Mouse (Mus musculus): ENCODE measurements around the gene Zscan26. TPM values are rescaled to one million over a fixed set of nuclear protein-coding genes. Genes with fewer than 3 reads are reported as not detected.
A peak's percentile ranks its signal among the peaks of the same experiment; 100 is the strongest.
"Not testable (repeated sequence)": the region's sequence is repeated elsewhere in the genome, so short reads cannot be mapped to it uniquely, and the experiment has no call there.

Gene Zscan26
- polyA plus RNA-seq, 1 experiment from 2014 or later, result 26.8 TPM

GRCm38 (mm10) chr13:21467336-21467735, 13.8 kb upstream of the Zscan26 start:
- peaks cover 5% of the 10 kb centered on the region; the same call in 1 of the 2 replicates for H3K4me1 ChIP-seq (replicated peaks)
- H3K9me3 ChIP-seq (replicated peaks), result no peaks in the 10 kb centered on the region
- no peaks in the 10 kb centered on the region for H3K36me3 ChIP-seq
- H3K9ac ChIP-seq, result no peak overlapping the region
- no peak overlapping the region for H3K4me3 ChIP-seq
- H3K4me2 ChIP-seq, result no peak overlapping the region
- ATAC-seq (ENCODE audit: insufficient number of reproducible peaks, low FRiP score), result no peak
- no peaks in the 10 kb centered on the region for H3K27me3 ChIP-seq (replicated peaks)
- 82% methylated on average over 10 of the region's 10 CpGs for WGBS
- no peak overlapping the region for H3K27ac ChIP-seq (ENCODE audit: poor library complexity, severe bottlenecking)

DNA sequence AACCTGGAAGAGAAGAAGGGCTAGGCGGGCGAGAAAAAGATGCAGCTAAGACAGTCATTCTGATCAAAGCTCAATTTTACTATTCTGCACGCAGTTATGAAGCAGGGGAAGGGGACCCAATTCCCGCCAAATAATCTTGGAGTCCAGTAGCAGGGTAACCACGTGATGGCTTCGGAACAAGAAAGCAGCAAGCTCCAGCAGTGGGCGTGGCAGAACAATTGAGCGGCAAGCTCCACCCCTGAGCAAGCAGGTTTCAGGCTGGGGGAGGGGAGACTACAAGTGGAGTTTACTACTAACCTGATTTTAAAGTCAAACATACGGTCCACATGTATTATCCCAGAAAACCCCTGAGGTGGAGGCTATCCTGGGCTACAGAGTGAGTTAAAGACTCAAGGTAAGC, 9.0 kb upstream of the Zscan26 start:
- not testable (repeated sequence) for H3K4me2 ChIP-seq; H3K9me3 ChIP-seq (replicated peaks); ATAC-seq (ENCODE audit: insufficient number of reproducible peaks, low FRiP score); H3K27me3 ChIP-seq (replicated peaks); H3K27ac ChIP-seq (ENCODE audit: poor library complexity, severe bottlenecking); H3K4me1 ChIP-seq (replicated peaks); H3K4me3 ChIP-seq; H3K9ac ChIP-seq; H3K36me3 ChIP-seq
- 52% methylated on average over 9 of the region's 9 CpGs for WGBS

DNA sequence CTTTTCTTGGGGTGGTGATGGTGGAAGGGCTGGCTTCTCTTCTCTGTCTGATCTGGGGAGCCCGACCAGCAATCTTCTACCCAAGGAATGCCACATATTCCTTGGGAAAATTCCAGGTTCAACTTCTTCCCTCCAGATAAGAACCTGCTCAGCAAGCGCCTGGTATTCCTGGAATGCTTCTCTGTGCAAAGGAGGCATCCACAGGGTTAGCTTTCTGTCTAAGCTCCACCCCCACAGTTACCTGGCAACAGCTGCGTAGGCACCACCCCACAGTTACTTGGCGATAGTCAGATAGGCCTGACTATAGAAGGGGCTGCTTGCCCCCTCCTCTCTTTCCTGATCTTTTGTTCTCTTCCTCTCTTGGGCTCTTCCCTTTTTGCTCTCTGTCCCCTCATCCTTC, 2.8 kb upstream of the Zscan26 start:
- 5% methylated on average over 4 of the region's 4 CpGs for WGBS
- Histone ChIP-seq H3K4me3 (no peak overlapping the region), H3K27ac (ENCODE audit: poor library complexity, severe bottlenecking) (no peak overlapping the region), H3K36me3 (peaks cover 4% of the 10 kb centered on the region; the same call in 1 of the 2 replicates), H3K27me3 (replicated peaks) (no peaks in the 10 kb centered on the region), H3K9ac (no peak overlapping the region), H3K4me1 (replicated peaks) (peaks cover 15% of the 10 kb centered on the region), H3K4me2 (no peak overlapping the region), H3K9me3 (replicated peaks) (no peaks in the 10 kb centered on the region)
- peak; percentile 67 for ATAC-seq (ENCODE audit: insufficient number of reproducible peaks, low FRiP score)

GRCm38 (mm10) chr13:21454133-21454532, 603 bp upstream of the Zscan26 start:
- peak; percentile 56; the same call in 1 of the 2 replicates for ATAC-seq (ENCODE audit: insufficient number of reproducible peaks, low FRiP score)
- Histone ChIP-seq H3K4me3 (no peak overlapping the region), H3K9me3 (replicated peaks) (no peaks in the 10 kb centered on the region), H3K36me3 (peaks cover 10% of the 10 kb centered on the region), H3K27ac (ENCODE audit: poor library complexity, severe bottlenecking) (peak overlapping the region; percentile 85; the same call in 1 of the 2 replicates), H3K9ac (no peak overlapping the region), H3K4me2 (peak overlapping the region; percentile 80; the same call in 1 of the 2 replicates), H3K4me1 (replicated peaks) (peaks cover 15% of the 10 kb centered on the region), H3K27me3 (replicated peaks) (no peaks in the 10 kb centered on the region)
- WGBS, result 45% methylated on average over 3 of the region's 3 CpGs

- H3K9me3 ChIP-seq (replicated peaks), result no peaks in the 10 kb centered on the region
- peak overlapping the region; percentile 80 for H3K9ac ChIP-seq
- peak overlapping the region; percentile 75 for H3K4me3 ChIP-seq
- peak overlapping the region; percentile 80 for H3K4me2 ChIP-seq
- WGBS, result 2% methylated on average over 13 of the region's 13 CpGs
- ATAC-seq (ENCODE audit: insufficient number of reproducible peaks, low FRiP score), result no peak
- H3K4me1 ChIP-seq (replicated peaks), result peaks cover 15% of the 10 kb centered on the region
- no peaks in the 10 kb centered on the region for H3K27me3 ChIP-seq (replicated peaks)
- H3K36me3 ChIP-seq, result peaks cover 20% of the 10 kb centered on the region
- H3K27ac ChIP-seq (ENCODE audit: poor library complexity, severe bottlenecking), result peak overlapping the region; percentile 85
These were observed 488 bp downstream of the Zscan26 start for GRCm38 (mm10) chr13:21453042-21453441.

DNA sequence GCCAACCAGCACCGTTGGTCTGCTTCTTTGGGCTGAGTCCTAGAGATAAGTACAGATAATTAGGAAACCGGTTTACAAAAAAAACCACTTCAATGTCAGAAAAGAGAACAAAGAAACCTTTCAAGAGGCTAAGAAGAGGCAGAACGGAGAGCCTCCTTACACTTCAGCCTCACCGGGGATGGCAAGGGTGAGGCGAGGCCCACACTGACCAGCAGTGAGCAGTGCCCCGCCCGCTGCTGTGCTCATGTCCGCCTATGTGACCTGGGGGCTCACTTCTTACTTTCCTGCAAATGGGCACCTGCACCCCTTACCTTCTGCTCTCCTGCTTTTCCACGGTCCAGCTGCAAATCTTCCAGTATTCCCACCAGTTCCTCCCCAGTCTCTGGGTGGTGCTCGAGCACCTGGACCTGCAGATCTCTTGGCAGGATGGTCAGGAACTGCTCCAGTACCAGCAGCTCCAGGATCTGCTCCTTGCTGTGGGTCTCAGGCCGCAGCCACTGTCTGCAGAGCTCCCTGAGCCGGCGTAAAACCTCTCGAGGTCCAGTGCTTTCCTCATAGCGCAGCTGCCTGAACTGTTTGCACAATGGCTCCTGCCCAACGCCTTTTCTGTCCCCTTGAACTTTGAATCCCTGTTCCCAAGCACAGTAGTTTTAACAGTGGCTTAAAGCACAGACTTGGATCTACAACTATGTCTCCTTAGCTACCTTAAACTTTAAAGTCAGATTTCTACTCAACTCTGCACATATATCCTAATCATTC, 5.5 kb downstream of the Zscan26 start:
- H3K9me3 ChIP-seq (replicated peaks), result no peaks in the 10 kb centered on the region
- H3K27me3 ChIP-seq (replicated peaks), result no peaks in the 10 kb centered on the region
- 79% methylated on average over 16 of the region's 16 CpGs for WGBS
- H3K9ac ChIP-seq, result no peak overlapping the region
- H3K4me2 ChIP-seq, result no peak overlapping the region
- ATAC-seq (ENCODE audit: insufficient number of reproducible peaks, low FRiP score), result no peak
- H3K36me3 ChIP-seq, result peaks cover 66% of the 10 kb centered on the region
- H3K4me3 ChIP-seq, result no peak overlapping the region
- peaks cover 8% of the 10 kb centered on the region for H3K4me1 ChIP-seq (replicated peaks)
- no peak overlapping the region for H3K27ac ChIP-seq (ENCODE audit: poor library complexity, severe bottlenecking)

GRCm38 (mm10) chr13:21446796-21447195, 6.7 kb downstream of the Zscan26 start:
- Histone ChIP-seq H3K9me3 (replicated peaks) (no peaks in the 10 kb centered on the region), H3K4me3 (no peak overlapping the region), H3K4me1 (replicated peaks) (no peaks in the 10 kb centered on the region; the same call in 1 of the 2 replicates), H3K27me3 (replicated peaks) (no peaks in the 10 kb centered on the region), H3K36me3 (peaks cover 71% of the 10 kb centered on the region), H3K9ac (no peak overlapping the region), H3K27ac (ENCODE audit: poor library complexity, severe bottlenecking) (no peak overlapping the region), H3K4me2 (no peak overlapping the region)
- ATAC-seq (ENCODE audit: insufficient number of reproducible peaks, low FRiP score), result no peak
- WGBS, result 88% methylated on average over 9 of the region's 9 CpGs

- H3K9ac ChIP-seq, result peak overlapping the region; percentile 86; the same call in 1 of the 2 replicates
These were observed 12.3 kb downstream of the Zscan26 start for GRCm38 (mm10) chr13:21441207-21441572.

DNA sequence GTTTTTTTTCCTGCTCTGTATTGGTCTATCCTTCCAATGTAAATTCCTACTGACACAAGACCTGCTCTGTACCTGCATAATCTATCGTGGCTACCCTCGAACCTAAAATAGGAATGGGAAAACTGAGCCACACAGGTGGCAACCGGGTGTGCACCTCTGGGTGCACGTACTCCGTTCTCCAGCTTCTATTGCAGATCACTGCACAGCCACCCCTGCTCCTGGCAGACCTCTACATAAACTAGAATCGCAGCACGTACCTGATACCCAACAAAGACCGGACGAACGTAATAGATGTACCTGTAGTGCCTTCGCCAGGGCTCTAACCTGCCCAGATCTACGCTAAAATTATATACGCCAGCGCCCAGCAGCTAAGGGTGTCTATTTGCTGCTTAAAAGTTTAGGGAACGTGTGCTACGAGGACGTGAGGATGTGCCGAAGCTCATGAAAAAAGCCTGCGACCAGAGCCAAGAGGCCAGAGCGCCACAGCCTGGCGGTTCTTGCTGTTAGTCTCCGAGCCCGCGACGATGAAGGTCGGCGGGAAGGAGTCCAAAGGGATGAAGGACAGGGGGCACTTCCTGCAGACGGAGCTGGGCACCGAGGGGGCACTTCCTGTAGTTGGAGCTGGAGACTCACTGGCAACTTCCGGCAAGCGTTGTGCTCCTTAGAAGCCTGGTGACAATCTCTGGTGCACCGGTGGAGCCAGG, 12.9 kb downstream of the Zscan26 start, which contains the start of gene Pgbd1:
Gene Pgbd1, minus strand, starts transcription at position 556 of the 704 bp plus-strand sequence.
- ATAC-seq (ENCODE audit: insufficient number of reproducible peaks, low FRiP score), result peak; percentile 85
- WGBS, result under 1% methylated on average over 32 of the region's 32 CpGs
- Histone ChIP-seq H3K4me3 (peak within 1 kb of the TSS; percentile 70), H3K27me3 (replicated peaks) (no peaks in the 10 kb centered on the region), H3K4me2 (peak within 1 kb of the TSS; percentile 90), H3K27ac (ENCODE audit: poor library complexity, severe bottlenecking) (peak within 1 kb of the TSS; percentile 90), H3K9ac (peak within 1 kb of the TSS; percentile 86), H3K4me1 (replicated peaks) (peaks cover 6% of the 10 kb centered on the region), H3K36me3 (peaks cover 30% of the 10 kb centered on the region), H3K9me3 (replicated peaks) (no peaks in the 10 kb centered on the region)

More at GRCm38 (mm10) chr13:21441207-21441572, 12.3 kb downstream of the Zscan26 start:
- no peak for ATAC-seq (ENCODE audit: insufficient number of reproducible peaks, low FRiP score)
- peaks cover 6% of the 10 kb centered on the region for H3K4me1 ChIP-seq (replicated peaks)
- H3K36me3 ChIP-seq, result peaks cover 35% of the 10 kb centered on the region
- H3K27me3 ChIP-seq (replicated peaks), result no peaks in the 10 kb centered on the region
- peak overlapping the region; percentile 90 for H3K4me2 ChIP-seq
- peak overlapping the region; percentile 70 for H3K4me3 ChIP-seq
- H3K27ac ChIP-seq (ENCODE audit: poor library complexity, severe bottlenecking), result peak overlapping the region; percentile 90; the same call in 1 of the 2 replicates
- H3K9me3 ChIP-seq (replicated peaks), result no peaks in the 10 kb centered on the region
- 13% methylated on average over 10 of the region's 10 CpGs for WGBS

- WGBS, result 63% methylated on average over 4 of the region's 4 CpGs
- peak overlapping the region; percentile 60; the same call in 1 of the 2 replicates for H3K27ac ChIP-seq (ENCODE audit: poor library complexity, severe bottlenecking)
- H3K27me3 ChIP-seq (replicated peaks), result no peaks in the 10 kb centered on the region
These were observed 18.1 kb downstream of the Zscan26 start for GRCm38 (mm10) chr13:21435476-21435875.

DNA sequence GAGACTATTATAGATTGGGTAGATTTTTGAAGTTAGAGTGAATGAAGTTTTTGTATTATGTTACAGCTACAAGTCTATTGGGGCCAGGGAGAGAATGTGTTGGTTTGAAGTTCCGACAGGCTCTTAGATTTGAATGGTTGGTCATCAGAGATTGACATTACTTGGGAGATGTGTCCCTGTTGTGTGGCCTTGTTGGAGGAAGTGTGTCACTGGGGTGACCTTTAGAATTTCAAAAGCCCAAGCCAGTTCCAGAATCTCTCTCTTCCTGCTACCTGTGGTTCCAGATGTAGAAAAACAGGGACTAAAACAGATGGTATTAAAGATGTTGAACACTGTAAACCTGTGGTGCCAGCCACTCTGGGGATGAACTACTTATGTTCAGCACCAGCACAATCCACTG, 25.9 kb downstream of the Zscan26 start:
- Histone ChIP-seq H3K36me3 (no peaks in the 10 kb centered on the region), H3K4me2 (no peak overlapping the region), H3K4me3 (no peak overlapping the region), H3K27ac (ENCODE audit: poor library complexity, severe bottlenecking) (no peak overlapping the region), H3K9me3 (replicated peaks) (no peaks in the 10 kb centered on the region), H3K4me1 (replicated peaks) (no peaks in the 10 kb centered on the region; the same call in 1 of the 2 replicates), H3K27me3 (replicated peaks) (no peaks in the 10 kb centered on the region), H3K9ac (no peak overlapping the region)
- no peak for ATAC-seq (ENCODE audit: insufficient number of reproducible peaks, low FRiP score)
- WGBS, result 88% methylated on average over 1 of the region's 1 CpGs

More at GRCm38 (mm10) chr13:21435476-21435875, 18.1 kb downstream of the Zscan26 start:
- Histone ChIP-seq H3K36me3 (no peaks in the 10 kb centered on the region), H3K4me2 (no peak overlapping the region), H3K4me1 (replicated peaks) (peaks cover 12% of the 10 kb centered on the region), H3K9ac (no peak overlapping the region), H3K9me3 (replicated peaks) (no peaks in the 10 kb centered on the region), H3K4me3 (no peak overlapping the region)
- ATAC-seq (ENCODE audit: insufficient number of reproducible peaks, low FRiP score), result peak; percentile 33; the same call in 1 of the 2 replicates
